Mouse (Mus musculus) hematopoietic stem cell, adult 5-6 weeks (primary cell): ENCODE results near the gene E130114P18Rik. TPM values are rescaled to one million over a fixed set of nuclear protein-coding genes. Genes with fewer than 3 reads are reported as not detected.
A peak's percentile ranks its signal among the peaks of the same experiment; 100 is the strongest.

ENCODE experiments used
- ATAC-seq, 2 experiments: fragments of 125-278 bp in 1 of 2; replicated peaks in 1 of 2; 2 replicates each; pipeline ENCODE4 v1.8.0; 2016 to 2017; ENCODE audit warnings: inconsistent platforms in 2 of 2, mild to moderate bottlenecking in 2 of 2, moderate number of reproducible peaks in 2 of 2, low read depth in 1 of 2, moderate TSS enrichment in 1 of 2; ENCODE audit not compliant: low FRiP score in 2 of 2, poor library complexity in 2 of 2, severe bottlenecking in 2 of 2, insufficient read depth in 1 of 2, low TSS enrichment in 1 of 2
- total RNA-seq: library from RNA; stranded (forward); fragments of 172-1452, 232-1000 nt; gene quantifications from 2 replicates; pipeline ENCODE4 v1.2.3, GENCODE M21; 2017

Gene E130114P18Rik
- total RNA-seq, 1 experiment from 2014 or later = not detected

DNA sequence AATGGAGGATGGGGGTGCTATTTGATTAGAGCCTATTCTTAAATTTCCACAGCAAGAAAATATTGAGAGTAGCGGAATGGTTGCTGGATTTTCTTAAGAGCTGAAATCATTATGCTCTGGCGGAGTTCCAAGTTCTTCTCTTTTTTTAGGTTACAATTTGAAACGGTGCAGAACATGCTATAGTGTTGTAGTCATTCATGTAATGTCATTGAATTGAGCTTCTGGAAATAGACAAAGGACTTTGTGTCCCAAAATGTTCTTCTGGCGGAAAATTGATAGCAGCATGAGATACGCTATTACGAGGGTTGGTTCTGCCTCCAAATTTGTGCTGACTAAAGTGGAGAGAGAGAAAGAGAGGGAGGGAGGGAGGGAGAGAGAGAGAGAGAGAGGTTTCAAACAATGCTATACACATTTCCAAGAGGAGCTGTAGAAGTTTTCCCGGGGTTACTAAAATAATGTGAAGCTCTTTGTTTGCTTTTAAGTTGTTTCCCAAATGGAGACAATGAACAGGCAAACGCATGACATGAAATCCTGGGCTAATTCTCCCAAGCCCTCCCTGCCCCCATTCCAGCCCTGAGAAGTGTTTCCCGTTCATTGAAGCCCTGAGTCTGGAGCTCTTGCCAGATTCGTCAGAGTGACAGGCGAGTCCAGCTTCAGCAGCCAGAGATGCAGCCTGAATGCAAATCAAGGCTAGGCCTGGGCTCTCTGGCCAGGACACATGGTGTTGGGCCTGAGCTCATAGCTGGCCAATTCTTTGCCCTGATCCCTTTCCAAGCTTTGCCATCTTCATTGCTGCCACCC is 128.9 kb downstream of the E130114P18Rik start:
- ATAC-seq = no peak

DNA sequence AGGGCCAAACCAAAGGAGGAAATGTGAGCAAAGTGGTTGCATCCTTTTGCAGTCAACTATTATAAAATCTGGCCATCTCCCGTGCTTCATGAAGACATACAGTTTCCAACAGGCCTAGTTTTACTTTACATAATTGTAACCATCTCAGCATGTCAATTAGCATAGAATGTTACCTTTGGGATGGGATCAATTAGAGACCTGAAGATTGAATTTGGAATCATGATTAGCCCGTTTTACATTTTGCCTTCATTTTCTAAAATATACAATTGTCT is 129.5 kb downstream of the E130114P18Rik start:
- 0 out of 4 replicates have a peak, but pooled peaks have one; percentile 6 to 15 for ATAC-seq

GRCm38 (mm10) chr4:97647700-97648435 is 130.0 kb downstream of the E130114P18Rik start:
- ATAC-seq = peak; percentile 99

DNA sequence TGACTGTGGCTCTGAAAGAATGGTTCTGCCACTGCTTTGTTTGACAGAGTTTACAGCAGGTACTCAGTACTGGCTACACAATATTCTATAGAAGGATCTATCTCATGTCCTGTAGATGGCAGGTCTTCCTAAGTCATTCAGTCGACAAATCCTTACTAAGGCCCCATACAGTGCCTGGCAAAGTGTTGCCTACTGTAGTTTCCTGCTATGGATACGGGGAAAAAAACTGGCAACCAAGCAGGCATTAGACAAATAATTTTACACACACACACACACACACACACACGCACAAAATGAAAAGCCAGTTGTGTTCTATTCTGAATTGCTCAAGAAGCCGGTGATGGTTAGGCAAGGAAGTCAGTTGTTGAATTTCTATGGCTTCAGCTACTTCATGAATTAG is 130.6 kb downstream of the E130114P18Rik start:
- ATAC-seq = no peak

DNA sequence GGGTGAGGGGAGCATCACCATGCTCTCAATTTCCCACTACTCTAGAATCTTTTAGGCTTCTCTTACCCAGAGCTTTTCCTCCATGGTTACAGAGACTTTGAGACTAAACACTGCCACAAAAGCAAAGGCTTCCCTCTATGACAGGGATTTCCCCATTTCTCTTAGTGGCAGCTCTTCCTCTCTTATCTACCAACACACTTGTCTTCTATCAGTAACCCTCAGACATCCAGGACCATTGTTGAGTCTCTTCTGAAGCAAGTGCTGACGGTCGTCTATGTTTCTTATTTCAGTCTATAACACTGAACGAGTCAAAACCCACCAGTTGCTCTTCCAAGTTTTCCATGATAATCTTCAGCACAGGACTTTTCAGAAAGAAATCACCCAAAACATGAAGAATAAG is 137.5 kb downstream of the E130114P18Rik start:
- peak; percentile 26 to 27; a peak in 1 of 4 replicates for ATAC-seq

DNA sequence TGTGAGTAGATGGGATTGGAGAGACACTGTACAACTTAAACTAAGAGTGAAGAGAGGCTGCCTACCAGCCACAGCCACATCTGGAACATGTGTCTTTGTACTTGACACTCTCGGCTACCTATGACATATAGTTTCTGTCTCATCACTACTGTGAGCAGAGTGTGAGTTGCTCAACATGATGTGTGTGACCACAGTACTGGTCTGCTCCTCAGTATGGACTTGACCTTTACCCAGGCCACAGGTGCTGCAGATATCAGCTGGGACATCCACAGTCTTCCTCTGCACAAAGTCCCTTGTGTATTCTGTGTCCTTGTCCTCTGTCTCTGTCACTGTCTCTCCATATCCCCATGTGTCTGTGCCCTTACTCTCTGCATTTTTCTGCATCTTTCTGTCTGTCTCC is 141.3 kb downstream of the E130114P18Rik start:
- ATAC-seq = 0 out of 4 replicates have a peak, but pooled peaks of 1 of the 2 experiments have one; percentile 4

DNA sequence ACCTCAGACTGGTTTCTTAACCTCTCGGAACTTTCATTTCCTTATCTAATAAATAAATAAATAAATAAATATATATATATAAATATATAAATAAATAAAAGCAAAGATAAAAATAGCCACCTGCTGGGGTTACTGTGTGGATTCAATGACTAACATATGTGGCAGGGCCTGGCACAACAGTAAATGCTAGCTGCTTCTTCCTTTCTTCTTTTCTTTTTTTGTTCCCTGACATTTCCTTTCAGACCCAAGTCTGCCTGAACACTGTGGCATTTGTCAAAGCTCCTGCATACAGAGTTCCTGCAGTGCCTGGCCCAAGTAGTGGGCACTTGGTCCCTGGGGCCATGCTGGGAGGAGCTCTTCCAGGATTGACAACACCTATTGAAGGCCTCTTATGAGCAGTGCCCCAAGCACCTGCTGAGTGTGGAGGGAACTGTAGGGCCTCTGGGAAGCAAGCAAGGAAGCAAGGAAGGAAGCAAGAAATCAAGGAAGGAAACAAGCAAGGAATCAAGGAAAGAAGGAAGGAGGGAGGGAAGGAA is 142.1 kb downstream of the E130114P18Rik start:
- no peak for ATAC-seq

- no peak for ATAC-seq
These were observed 142.6 kb downstream of the E130114P18Rik start for GRCm38 (mm10) chr4:97635296-97635755.

DNA sequence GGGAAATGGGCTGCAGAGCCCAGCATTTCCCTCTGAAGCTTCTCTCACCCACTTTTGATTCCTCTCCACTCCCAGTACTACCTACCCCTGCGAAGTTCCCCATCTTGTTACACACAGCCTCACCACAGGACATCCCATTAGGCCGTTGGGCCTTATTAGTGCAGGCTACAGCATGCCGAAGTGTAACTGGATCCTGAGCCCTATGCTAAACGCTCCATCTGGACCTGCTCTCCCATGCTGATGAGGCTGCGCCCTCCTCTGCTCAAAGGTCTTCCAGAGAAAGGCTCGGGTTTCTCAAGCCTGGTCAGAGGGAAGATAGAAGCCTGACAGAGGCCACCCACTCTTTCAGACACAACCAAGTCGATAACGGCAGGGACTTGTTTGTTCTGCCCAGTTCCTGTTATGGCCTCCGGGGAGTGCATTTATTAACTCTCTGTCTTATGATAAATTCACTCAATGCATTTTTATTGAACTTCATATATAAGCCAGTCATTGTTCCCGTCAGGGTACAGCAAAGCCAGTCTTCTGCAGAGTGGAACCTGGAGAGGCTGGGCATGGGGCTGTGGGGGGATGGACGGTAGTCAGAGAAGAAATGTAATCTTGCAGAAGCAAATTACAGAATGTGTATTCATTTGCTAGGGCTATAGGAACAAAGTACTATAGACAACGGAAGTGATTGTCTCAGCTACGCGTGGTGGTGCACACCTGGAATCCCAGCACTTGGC is 148.8 kb downstream of the E130114P18Rik start:
- peak; percentile 30 to 42; a peak in 1 of 4 replicates for ATAC-seq

DNA sequence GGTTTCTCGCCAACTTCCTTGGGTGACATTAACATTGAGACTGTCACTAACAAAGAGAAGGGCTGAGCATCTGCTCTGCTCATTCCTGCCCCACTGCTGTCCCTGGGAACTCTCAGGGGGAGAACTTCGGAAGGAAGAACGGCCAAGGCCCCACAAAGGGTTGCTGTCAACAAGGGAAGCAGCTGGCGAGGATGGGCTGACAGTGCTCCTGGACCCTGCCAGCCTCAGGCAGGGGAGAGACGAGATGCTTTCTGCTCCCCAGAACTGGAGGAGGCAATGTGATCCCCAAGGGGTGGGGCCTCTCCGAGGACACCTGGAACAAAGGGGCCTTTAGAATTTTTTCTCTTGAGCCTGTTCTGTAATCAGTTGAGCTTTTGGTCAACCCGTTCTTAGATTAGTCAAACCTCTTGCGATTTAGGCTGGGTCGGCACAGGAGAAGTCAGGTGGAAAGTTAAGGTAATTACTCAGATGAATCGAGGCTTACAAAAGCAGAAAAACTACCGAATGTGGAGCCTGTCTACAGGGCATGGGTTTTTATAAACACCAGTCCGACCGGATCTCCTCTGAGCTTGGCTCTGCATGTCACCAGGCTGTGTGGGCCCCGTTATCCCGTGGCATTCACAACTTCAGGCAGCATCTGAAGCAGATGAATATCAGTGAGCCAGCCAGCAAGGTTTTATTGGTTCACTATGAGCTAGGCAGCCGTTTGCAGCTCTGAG is 151.7 kb downstream of the E130114P18Rik start:
- ATAC-seq = no peak

- ATAC-seq = peak in 1 of 2 experiments; percentile 27; a peak in 1 of 4 replicates
These were observed 154.7 kb downstream of the E130114P18Rik start for GRCm38 (mm10) chr4:97623165-97623564.

- ATAC-seq = no peak
These were observed 156.1 kb downstream of the E130114P18Rik start for GRCm38 (mm10) chr4:97621731-97622130.

- no peak for ATAC-seq
These were observed 157.5 kb downstream of the E130114P18Rik start for GRCm38 (mm10) chr4:97620409-97620808.

DNA sequence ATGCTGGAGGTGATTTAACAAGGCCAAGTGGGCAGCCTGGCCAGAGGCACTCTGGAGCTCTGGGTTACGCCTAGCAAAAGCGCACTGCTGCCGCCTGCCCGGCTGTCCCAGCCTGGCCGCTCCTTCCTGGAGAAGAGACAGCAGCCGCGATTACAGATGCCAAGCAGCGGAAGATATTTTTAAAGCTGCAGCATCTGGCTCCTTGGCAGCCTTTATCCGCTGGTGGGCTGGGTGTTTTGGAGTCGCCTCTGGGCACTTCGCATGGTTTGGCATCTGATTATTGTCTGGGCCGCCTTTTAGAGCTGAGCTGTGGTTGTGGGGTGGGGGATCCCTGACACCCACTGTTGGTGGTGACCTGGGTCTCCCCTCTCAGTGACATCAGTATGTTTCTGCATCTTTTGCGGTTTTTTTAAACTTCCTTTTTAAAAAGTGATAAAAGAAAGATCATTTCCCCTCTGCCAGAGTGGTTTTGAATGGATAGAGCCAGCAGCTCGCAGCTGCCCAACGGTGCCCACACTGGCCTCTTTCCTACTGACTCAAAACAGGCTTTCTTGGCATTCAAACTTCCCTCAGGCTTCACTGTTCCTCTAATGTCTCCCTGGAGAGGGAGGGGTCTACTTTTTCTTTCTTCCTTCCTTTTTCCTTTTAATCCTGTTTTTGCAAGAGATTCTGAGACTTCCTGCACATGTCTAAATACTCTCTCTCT is 159.1 kb downstream of the E130114P18Rik start:
- ATAC-seq = peak; percentile 91 to 94

- ATAC-seq = no peak
These were observed 162.8 kb downstream of the E130114P18Rik start for GRCm38 (mm10) chr4:97615031-97615430.

DNA sequence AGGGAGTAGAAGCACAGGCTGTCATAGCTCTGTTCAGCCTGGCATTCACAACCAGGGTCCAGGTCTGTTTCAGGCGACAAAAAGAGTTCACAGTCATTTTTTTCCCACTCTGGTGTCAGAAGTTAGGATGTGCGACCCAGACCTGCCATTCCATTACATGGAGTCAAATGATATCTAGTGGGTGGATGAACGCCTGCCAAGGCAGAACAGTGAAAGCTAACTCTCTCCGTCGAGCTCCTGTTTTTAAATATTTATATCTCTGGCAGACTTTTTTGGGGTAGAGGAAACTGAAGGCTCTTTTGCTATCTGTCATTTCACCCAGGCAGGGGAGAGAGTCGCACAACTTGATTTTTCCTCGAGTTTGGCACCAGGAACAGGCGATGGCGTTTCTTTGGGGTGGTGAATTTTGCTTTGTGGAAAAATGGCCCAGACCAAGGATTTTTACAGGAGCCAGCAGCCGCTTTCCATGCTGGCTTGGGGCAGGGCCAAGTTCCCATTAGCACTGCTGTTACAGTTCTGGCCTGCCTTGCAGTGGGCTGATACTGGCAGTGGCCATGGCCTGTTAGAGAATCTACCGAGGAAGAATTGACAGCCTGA is 166.5 kb downstream of the E130114P18Rik start:
- ATAC-seq = no peak
